Mouse (Mus musculus): ENCODE measurements around the gene G6pc3.

GRCm38 (mm10) chr11:102167539-102167938, 21.9 kb upstream of the G6pc3 start:
- TF ChIP-seq HCFC1 (IDR thresholded peaks at IDR 0.05; ENCODE audit: borderline replicate concordance, insufficient read depth, low read length) (no peak), MAFK (IDR thresholded peaks at IDR 0.05; ENCODE audit: insufficient read depth, low read depth, low read length) (no peak), ZNF384 (IDR thresholded peaks at IDR 0.05; ENCODE audit: low read depth, low read length) (no peak), ZC3H11A (IDR thresholded peaks at IDR 0.05; ENCODE audit: borderline replicate concordance, low read depth, low read length) (no peak), CHD2 (IDR thresholded peaks at IDR 0.05; ENCODE audit: low read depth, low read length) (no peak)
